Comparison of ENCODE assay signal across 12 mouse cellular contexts in genomic region chr1:171917305-171918039, GRCm38 (mm10). TPM values are rescaled to one million over a fixed set of nuclear protein-coding genes. Genes with fewer than 3 reads are reported as not detected.
DNase-seq lines count a peak whose midpoint lies in the region; ATAC-seq and TF ChIP-seq lines count a peak whose summit lies in the region.
"Had no signal": no experiment of that assay in that cellular context is flagged by ENCODE, and none has a peak within 500 bp of the region (broad histone marks: within the 10 kb centered on the region; RNA-seq: fewer than 3 reads in every experiment).

Gene Slamf6 (plus strand): TSS chr1:171917515.

- intact Hi-C loops in gastrocnemius, postnatal 14 days (cut with DNase I; ENCODE audit: low total_unique reads): no loop called here

- peak within 1 kb of the TSS; percentile 47 for H3K4me2 ChIP-seq in heart, embryonic 11.5 days
- H3K4me2 ChIP-seq in stomach, postnatal 0 days (replicated peaks; ENCODE audit: low read depth): no peak within 1 kb of the TSS
- no peak within 1 kb of the TSS for H3K4me2 ChIP-seq in forebrain, embryonic 11.5 days (ENCODE audit: low read depth, low read length, severe bottlenecking)
- H3K4me2 ChIP-seq: embryonic facial prominence, embryonic 13.5 days had no signal

- peak; percentile 9 for DNase-seq in gastrocnemius, postnatal 25 days
- no peak for DNase-seq in gastrocnemius, postnatal 14 days
- peak; percentile 16 for DNase-seq in stomach, postnatal 0 days (ENCODE audit: low spot score)
- no peak for DNase-seq in yolk sac, embryonic 10.5 days (ENCODE audit: low spot score)
- no peak for DNase-seq in forebrain, embryonic 11.5 days (ENCODE audit: low spot score)
- DNase-seq: adrenal gland, postnatal 10 days had no signal

- WGBS in heart, embryonic 11.5 days (ENCODE audit: insufficient replicate concordance): 62% methylated on average over 14 of the region's 14 CpGs
- 11% methylated on average over 14 of the region's 14 CpGs for WGBS in macrophage (ENCODE audit: missing documents)
- 68% methylated on average over 14 of the region's 14 CpGs for WGBS in stomach, postnatal 0 days
- 83% methylated on average over 14 of the region's 14 CpGs for WGBS in forebrain, embryonic 11.5 days

- H3K79me2 ChIP-seq in macrophage (ENCODE audit: inconsistent target): no peaks in the 10 kb centered on the region

- H3K4me3 ChIP-seq in heart, embryonic 11.5 days (ENCODE audit: low read depth, low read length): no peak within 1 kb of the TSS
- H3K4me3 ChIP-seq in macrophage (ENCODE audit: inconsistent target): peak within 1 kb of the TSS; percentile 4; the same call in 1 of the 2 replicates
- H3K4me3 ChIP-seq in stomach, postnatal 0 days (ENCODE audit: low read depth, low read length): no peak within 1 kb of the TSS
- H3K4me3 ChIP-seq in forebrain, embryonic 11.5 days (ENCODE audit: low read depth, low read length): no peak within 1 kb of the TSS
- H3K4me3 ChIP-seq: embryonic facial prominence, embryonic 13.5 days; hindbrain, embryonic 10.5 days had no signal

- H3K9ac ChIP-seq in heart, embryonic 11.5 days (ENCODE audit: low read depth, low read length): no peak within 1 kb of the TSS
- H3K9ac ChIP-seq in stomach, postnatal 0 days (ENCODE audit: low read length): no peak within 1 kb of the TSS
- no peak within 1 kb of the TSS for H3K9ac ChIP-seq in forebrain, embryonic 11.5 days (ENCODE audit: low read length)
- H3K9ac ChIP-seq: embryonic facial prominence, embryonic 13.5 days had no signal

- H3K4me1 ChIP-seq in heart, embryonic 11.5 days (ENCODE audit: control insufficient read depth, insufficient read depth, low read length): no peaks in the 10 kb centered on the region
- H3K4me1 ChIP-seq in stomach, postnatal 0 days (replicated peaks; ENCODE audit: control insufficient read depth, insufficient read depth): no peaks in the 10 kb centered on the region
- no peaks in the 10 kb centered on the region for H3K4me1 ChIP-seq in forebrain, embryonic 11.5 days (replicated peaks; ENCODE audit: control insufficient read depth, insufficient read depth, low read length)
- H3K4me1 ChIP-seq: embryonic facial prominence, embryonic 13.5 days; hindbrain, embryonic 10.5 days had no signal

- no peaks in the 10 kb centered on the region for H3K9me3 ChIP-seq in heart, embryonic 11.5 days (replicated peaks; ENCODE audit: control insufficient read depth, low read length)
- H3K9me3 ChIP-seq in stomach, postnatal 0 days (ENCODE audit: control insufficient read depth, low read length): no peaks in the 10 kb centered on the region
- no peaks in the 10 kb centered on the region for H3K9me3 ChIP-seq in forebrain, embryonic 11.5 days (ENCODE audit: control insufficient read depth, low read length)
- H3K9me3 ChIP-seq: embryonic facial prominence, embryonic 13.5 days had no signal

- ATAC-seq in heart, embryonic 11.5 days (replicated peaks; ENCODE audit: insufficient number of reproducible peaks, low FRiP score, low TSS enrichment): no peak
- no peak for ATAC-seq in stomach, postnatal 0 days (ENCODE audit: low FRiP score, low TSS enrichment)
- no peak for ATAC-seq in forebrain, embryonic 11.5 days (replicated peaks; ENCODE audit: low FRiP score)
- no peak for ATAC-seq in frontal cortex, adult (ENCODE audit: low TSS enrichment)

- TF ChIP-seq EP300 in stomach, postnatal 0 days (optimal IDR thresholded peaks at IDR 0.05): no peak

- no peak within 1 kb of the TSS for H3K27ac ChIP-seq in heart, embryonic 11.5 days (ENCODE audit: low read depth, low read length)
- H3K27ac ChIP-seq in macrophage: no peak within 1 kb of the TSS
- no peak within 1 kb of the TSS for H3K27ac ChIP-seq in stomach, postnatal 0 days (replicated peaks)
- H3K27ac ChIP-seq in forebrain, embryonic 11.5 days (ENCODE audit: low read depth, low read length): no peak within 1 kb of the TSS
- H3K27ac ChIP-seq: embryonic facial prominence, embryonic 13.5 days; hindbrain, embryonic 10.5 days had no signal

- no peaks in the 10 kb centered on the region for H3K27me3 ChIP-seq in heart, embryonic 11.5 days (ENCODE audit: control insufficient read depth, insufficient read depth, low read length)
- no peaks in the 10 kb centered on the region for H3K27me3 ChIP-seq in stomach, postnatal 0 days (ENCODE audit: control insufficient read depth, insufficient read depth, low read length)
- no peaks in the 10 kb centered on the region for H3K27me3 ChIP-seq in forebrain, embryonic 11.5 days (ENCODE audit: control insufficient read depth, insufficient read depth, low read length)
- H3K27me3 ChIP-seq: embryonic facial prominence, embryonic 13.5 days had no signal

- H3K36me3 ChIP-seq in heart, embryonic 11.5 days (ENCODE audit: control insufficient read depth, insufficient read depth, low read length): no peaks in the 10 kb centered on the region
- H3K36me3 ChIP-seq in macrophage (ENCODE audit: inconsistent target): no peaks in the 10 kb centered on the region
- no peaks in the 10 kb centered on the region for H3K36me3 ChIP-seq in stomach, postnatal 0 days (ENCODE audit: control insufficient read depth, insufficient read depth, low read length)
- no peaks in the 10 kb centered on the region for H3K36me3 ChIP-seq in forebrain, embryonic 11.5 days (ENCODE audit: control insufficient read depth, insufficient read depth, low read length)
- H3K36me3 ChIP-seq: embryonic facial prominence, embryonic 13.5 days; hindbrain, embryonic 10.5 days had no signal

- no peak for TF ChIP-seq CTCF in stomach, postnatal 0 days (IDR thresholded peaks at IDR 0.05; ENCODE audit: low read depth)

RNA-seq across cellular contexts. Expression of gene Slamf6, which starts in this region (rescaled TPM):
- total RNA-seq in gastrocnemius, postnatal 25 days (2021): not detected
- under 1 TPM in 1 of 2 experiments, not detected in 1; 0.09 TPM for total RNA-seq in gastrocnemius, postnatal 14 days (2021)
- 0.30 TPM in 1 of 2 replicates, not detected in the other for polyA plus RNA-seq in heart, embryonic 11.5 days (2014; fragmentation: Nextera tagmentation; extraction: Ambion mirVana)
- total RNA-seq in macrophage (2018; cell fraction: chromatin; rRNA removed): 1 to 10 TPM in 14 of 26 experiments, under 1 TPM in 5, not detected in 7; 0.33 to 4.8 (median 1.6) TPM
- total RNA-seq in macrophage (2018; cell fraction: cytosol; rRNA removed): 1 to 10 TPM in 13 of 26 experiments, under 1 TPM in 13; 0.24 to 4.1 (median 1.3) TPM
- 1 to 10 TPM in 15 of 26 experiments, under 1 TPM in 9, not detected in 2; 0.15 to 5.2 (median 1.9) TPM for total RNA-seq in macrophage (2018; cell fraction: nucleus; rRNA removed)
- polyA plus RNA-seq in macrophage (2018): 0.65 to 1.0 TPM (median 0.91 TPM) in 3 replicates
- polyA plus RNA-seq in stomach, postnatal 0 days (2015; fragmentation: Nextera tagmentation; extraction: Ambion mirVana): 0.06 and 0.36 TPM in 2 replicates
- 0.11 TPM in 1 of 2 replicates, not detected in the other for polyA plus RNA-seq in forebrain, embryonic 11.5 days (2014; fragmentation: Nextera tagmentation; extraction: Ambion mirVana)
- polyA plus RNA-seq: C2C12; hindbrain, embryonic 10.5 days had no signal

Comparison
In these comparisons a context has a peak if more than half of its experiments do, and no peak if none do; other contexts are left out.
1. Peak in DNase-seq in gastrocnemius, postnatal 25 days; RNA of the gene not detected or under 1 TPM.
2. Peak in DNase-seq in stomach, postnatal 0 days; RNA of the gene not detected or under 1 TPM.